Mouse (Mus musculus) mesoderm, embryonic 11.5 days (tissue): ENCODE measurements at regions not wholly inside any gene's neighbourhood (a gene's known extent, or its start where the extent isn't known, plus 50 kb on each side); places are given as distances from the start of the nearest gene placed in this dataset.

Experiments used
- DNase-seq: peaks from one replicate; pipeline ENCODE4 v3.0.0-alpha.2; 2012; ENCODE audit warnings: low read depth, low spot score

DNA sequence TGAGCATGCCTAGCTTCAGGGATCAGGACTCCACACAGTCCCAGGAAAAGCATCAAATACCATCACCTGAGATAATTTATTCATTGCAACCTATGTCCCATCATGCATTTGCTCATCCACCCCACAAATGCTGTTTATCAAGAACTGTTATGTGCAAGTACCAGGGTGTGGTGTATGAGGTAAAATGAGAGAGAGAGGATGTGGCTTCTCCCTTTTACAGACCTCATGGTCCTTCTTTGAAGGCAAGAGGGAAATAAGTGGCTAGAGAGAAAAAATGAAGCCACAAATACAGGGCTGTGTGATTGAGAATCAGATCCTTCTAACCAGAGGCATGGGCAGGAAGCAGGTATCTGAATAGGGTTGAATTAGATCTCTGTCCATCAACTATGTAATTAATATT lies 51.3 kb upstream of the Camk1g start:
- DNase-seq, result no peak
